Mouse (Mus musculus): ENCODE measurements around the gene Pnkd. TPM values are rescaled to one million over a fixed set of nuclear protein-coding genes. Genes with fewer than 3 reads are reported as not detected.

The Pnkd gene
- polyA plus RNA-seq, 1 experiment: 37.8 TPM

DNA sequence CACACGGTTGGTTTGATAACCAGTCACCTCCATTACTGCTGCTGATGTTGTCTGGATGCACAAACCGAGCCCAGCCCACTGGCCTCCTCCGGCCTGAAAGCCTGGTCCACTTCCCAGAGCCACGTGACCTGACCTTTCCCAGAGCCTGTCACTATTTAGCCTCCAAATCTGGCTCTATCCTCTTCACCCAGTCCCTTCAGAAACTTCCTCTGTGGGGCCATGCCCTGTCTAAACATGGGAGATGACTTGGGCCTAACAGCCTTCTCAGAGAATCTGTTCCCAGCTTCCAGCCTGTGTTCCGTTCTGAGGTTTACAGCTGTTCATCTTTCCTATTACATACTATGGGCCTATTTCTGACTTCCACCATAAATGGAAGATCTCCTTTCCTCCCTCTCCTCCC is 78.7 kb downstream of the Pnkd start:
- TF ChIP-seq CTCF (IDR thresholded peaks at IDR 0.05; ENCODE audit: low read depth, low read length) (no peak), POLR2A (IDR thresholded peaks at IDR 0.05; ENCODE audit: borderline replicate concordance, low read depth, low read length) (no peak)
- H3K27ac ChIP-seq (ENCODE audit: insufficient read depth, low read depth, low read length): peak overlapping the region; percentile 21; the same call in 1 of the 2 replicates
- peaks cover 31% of the 10 kb centered on the region for H3K4me1 ChIP-seq (ENCODE audit: control insufficient read depth, insufficient read depth, low read length)
- H3K4me3 ChIP-seq (ENCODE audit: insufficient read depth, low read length): no peak overlapping the region

DNA sequence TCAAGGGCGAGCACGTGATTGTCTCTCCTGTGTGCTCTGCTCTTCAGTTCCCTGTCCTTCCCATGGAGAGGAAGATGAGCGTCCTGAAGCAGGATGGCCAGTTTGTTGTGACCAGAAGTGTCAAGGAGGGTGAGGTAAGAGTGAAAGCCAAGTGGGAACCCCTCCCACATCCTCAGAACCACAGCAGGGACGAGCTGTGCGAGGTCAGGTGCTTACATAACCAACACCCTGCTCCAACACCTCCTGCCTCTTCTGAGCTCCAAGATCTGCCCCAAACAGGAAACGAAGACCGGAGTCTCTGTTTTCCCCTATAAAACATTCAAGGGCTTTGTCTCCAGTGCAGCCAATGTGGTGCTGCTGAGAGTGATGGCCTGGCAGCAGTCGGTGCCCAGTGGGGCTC is 79.5 kb downstream of the Pnkd start:
- TF ChIP-seq CTCF (IDR thresholded peaks at IDR 0.05; ENCODE audit: low read depth, low read length): no peak

DNA sequence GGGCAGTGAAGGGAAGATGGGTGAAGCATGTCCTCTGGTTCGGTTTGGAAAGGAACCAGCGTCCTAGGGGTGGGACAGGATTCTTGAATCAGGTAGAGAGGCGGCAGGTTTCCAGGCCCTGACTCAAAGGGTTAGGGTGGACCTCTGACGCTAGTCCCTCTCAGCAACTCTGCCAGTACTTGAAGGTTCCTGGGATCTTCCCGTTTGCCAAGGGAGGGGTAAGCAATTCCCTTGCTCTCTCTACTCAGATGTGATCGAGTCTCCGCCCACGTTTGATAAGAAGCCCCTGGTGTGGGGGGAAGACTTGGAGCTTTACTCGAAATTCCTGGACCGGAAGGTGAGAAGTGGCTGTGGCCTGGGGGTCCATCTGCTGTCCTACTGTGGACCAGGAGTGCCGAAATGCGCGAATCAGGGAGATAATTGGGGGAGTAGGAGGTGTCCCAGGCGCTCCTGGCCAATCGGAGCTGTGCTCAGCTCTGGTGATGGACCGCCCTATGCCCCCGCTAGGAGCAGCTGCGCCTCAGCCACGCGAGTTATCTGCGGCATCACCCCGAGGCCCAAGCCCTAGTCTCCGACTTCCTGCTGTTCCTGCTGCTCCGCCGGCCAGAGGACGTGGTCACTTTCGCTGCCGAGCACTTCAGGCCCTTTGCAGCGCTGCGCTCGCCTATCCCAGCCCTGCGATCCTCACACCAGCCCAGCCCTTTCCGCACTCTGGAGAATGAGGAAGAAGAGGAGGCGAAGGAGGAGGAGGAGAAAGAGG is 83.3 kb downstream of the Pnkd start:
- Histone ChIP-seq H3K27ac (ENCODE audit: insufficient read depth, low read depth, low read length) (peak overlapping the region; percentile 81), H3K4me1 (ENCODE audit: control insufficient read depth, insufficient read depth, low read length) (peaks cover 49% of the 10 kb centered on the region), H3K4me3 (ENCODE audit: insufficient read depth, low read length) (peak overlapping the region; percentile 42)
- TF ChIP-seq POLR2A (IDR thresholded peaks at IDR 0.05; ENCODE audit: borderline replicate concordance, low read depth, low read length) (no peak), CTCF (IDR thresholded peaks at IDR 0.05; ENCODE audit: low read depth, low read length) (no peak)

More for the DNA sequence above, 79.5 kb downstream of the Pnkd start:
- Histone ChIP-seq H3K4me3 (ENCODE audit: insufficient read depth, low read length) (no peak overlapping the region), H3K4me1 (ENCODE audit: control insufficient read depth, insufficient read depth, low read length) (peaks cover 38% of the 10 kb centered on the region), H3K27ac (ENCODE audit: insufficient read depth, low read depth, low read length) (no peak overlapping the region)

DNA sequence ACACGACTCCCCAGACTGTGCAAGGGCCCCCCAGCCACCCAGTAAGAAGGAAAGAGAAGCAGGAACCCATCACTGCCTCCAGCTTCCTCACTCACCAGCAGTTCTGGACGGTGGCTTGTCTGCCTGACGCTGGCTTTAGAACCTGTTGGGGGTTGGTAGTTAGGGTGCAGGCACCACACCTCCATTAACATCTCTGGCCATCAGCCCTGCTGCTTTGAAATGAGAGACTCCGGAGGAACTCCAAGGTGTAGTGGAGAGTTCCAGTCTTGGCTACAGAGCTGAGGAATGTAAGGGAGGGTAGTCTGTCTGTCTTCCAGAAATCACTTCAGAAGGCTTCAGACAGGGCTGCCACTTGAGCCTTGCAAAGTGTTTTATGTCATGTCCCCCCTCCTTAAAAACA is 85.3 kb downstream of the Pnkd start:
- Histone ChIP-seq H3K4me3 (ENCODE audit: insufficient read depth, low read length) (no peak overlapping the region), H3K4me1 (ENCODE audit: control insufficient read depth, insufficient read depth, low read length) (peaks cover 53% of the 10 kb centered on the region), H3K27ac (ENCODE audit: insufficient read depth, low read depth, low read length) (peak overlapping the region; percentile 67; the same call in 1 of the 2 replicates)
- no peak for TF ChIP-seq POLR2A (IDR thresholded peaks at IDR 0.05; ENCODE audit: borderline replicate concordance, low read depth, low read length)
- TF ChIP-seq CTCF (IDR thresholded peaks at IDR 0.05; ENCODE audit: low read depth, low read length): no peak

DNA sequence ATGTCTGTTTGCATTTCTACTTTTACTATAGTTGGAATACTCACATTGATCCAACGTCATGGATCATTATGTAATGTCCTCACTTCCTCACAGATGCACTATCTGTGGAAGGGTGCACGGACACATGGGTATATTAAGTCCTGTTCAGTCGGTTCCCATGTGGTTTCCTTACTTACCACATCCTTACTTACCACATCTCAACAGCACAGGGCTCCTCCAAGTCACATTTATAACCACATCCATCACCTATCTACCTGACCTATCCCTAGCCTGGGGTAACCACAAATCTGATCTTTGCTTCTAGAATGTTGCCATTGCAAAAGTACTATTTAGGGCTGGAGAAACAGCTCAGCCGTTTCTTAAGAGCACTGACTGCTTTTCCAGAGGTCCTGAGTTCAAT is 88.6 kb downstream of the Pnkd start:
- H3K27ac ChIP-seq (ENCODE audit: insufficient read depth, low read depth, low read length): no peak overlapping the region
- no peak overlapping the region for H3K4me3 ChIP-seq (ENCODE audit: insufficient read depth, low read length)
- peaks cover 50% of the 10 kb centered on the region for H3K4me1 ChIP-seq (ENCODE audit: control insufficient read depth, insufficient read depth, low read length)
- no peak for TF ChIP-seq CTCF (IDR thresholded peaks at IDR 0.05; ENCODE audit: low read depth, low read length)
- TF ChIP-seq POLR2A (IDR thresholded peaks at IDR 0.05; ENCODE audit: borderline replicate concordance, low read depth, low read length): no peak

DNA sequence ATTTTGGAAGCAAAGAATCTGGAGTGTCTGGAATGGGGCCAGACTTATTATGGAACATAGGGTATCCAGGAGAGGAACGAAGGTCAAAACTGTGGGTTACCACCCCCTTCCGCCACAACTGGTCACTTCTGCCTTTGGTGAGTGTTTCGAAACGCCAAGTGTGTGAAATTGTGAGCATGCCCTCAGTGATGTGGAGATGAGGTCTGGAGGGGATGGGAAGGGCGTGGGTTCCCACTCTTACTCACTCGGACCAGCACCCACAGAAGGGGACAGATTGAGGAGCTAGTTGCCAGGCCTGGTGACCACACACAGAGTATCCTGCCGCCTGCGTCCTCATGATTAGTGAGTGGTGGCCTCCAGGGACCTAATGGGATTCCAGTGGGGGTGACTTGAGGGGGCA is 90.2 kb downstream of the Pnkd start, which contains the start of gene Slc11a1:
Gene Slc11a1, plus strand, starts transcription at position 216 of the 400 bp plus-strand sequence.
- Histone ChIP-seq H3K27ac (ENCODE audit: insufficient read depth, low read depth, low read length) (peak within 1 kb of the TSS; percentile 92), H3K4me3 (ENCODE audit: insufficient read depth, low read length) (peak within 1 kb of the TSS; percentile 77), H3K4me1 (ENCODE audit: control insufficient read depth, insufficient read depth, low read length) (peaks cover 49% of the 10 kb centered on the region)
- TF ChIP-seq CTCF (IDR thresholded peaks at IDR 0.05; ENCODE audit: low read depth, low read length): no peak
- TF ChIP-seq POLR2A (IDR thresholded peaks at IDR 0.05; ENCODE audit: borderline replicate concordance, low read depth, low read length): no peak

DNA sequence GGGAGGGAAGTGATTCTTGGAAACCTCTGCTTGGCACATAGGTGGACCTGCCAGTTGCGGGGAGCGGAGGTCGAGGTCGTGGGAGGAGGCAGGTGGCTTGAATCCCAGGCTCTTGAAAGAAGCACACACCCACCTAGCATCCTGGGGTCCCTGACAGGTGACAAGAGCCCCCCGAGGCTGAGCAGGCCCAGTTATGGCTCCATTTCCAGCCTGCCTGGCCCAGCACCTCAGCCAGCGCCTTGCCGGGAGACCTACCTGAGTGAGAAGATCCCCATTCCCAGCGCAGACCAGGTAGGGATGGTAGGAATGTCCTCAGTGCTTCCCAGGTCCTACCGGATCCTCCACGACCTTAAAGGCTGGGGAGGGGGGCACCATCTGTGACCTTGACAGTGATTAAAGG is 90.8 kb downstream of the Pnkd start:
- Histone ChIP-seq H3K4me3 (ENCODE audit: insufficient read depth, low read length) (peak overlapping the region; percentile 77), H3K27ac (ENCODE audit: insufficient read depth, low read depth, low read length) (peak overlapping the region; percentile 92), H3K4me1 (ENCODE audit: control insufficient read depth, insufficient read depth, low read length) (peaks cover 51% of the 10 kb centered on the region)
- TF ChIP-seq POLR2A (IDR thresholded peaks at IDR 0.05; ENCODE audit: borderline replicate concordance, low read depth, low read length) (no peak), CTCF (IDR thresholded peaks at IDR 0.05; ENCODE audit: low read depth, low read length) (no peak)

DNA sequence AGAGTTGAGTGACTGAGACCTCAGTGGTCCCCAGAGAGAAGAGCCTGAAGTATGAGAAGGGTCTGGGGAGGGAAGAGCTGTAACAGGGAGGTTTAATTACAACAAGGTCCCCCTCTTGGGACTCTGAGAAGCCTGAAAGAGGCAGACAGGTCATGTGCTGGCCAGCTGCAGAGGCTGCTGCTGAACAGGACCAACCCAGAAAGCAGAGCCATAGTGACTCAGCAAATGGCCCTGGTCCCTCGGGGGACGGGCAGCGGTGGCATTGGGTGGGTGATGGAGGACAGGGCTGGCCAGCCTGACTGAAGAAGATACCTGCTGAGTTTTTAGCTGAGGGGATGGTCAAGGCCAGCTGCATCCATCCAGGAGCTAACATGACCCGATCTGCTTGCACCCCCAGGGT is 91.7 kb downstream of the Pnkd start:
- Histone ChIP-seq H3K4me1 (ENCODE audit: control insufficient read depth, insufficient read depth, low read length) (peaks cover 58% of the 10 kb centered on the region), H3K27ac (ENCODE audit: insufficient read depth, low read depth, low read length) (peak overlapping the region; percentile 92), H3K4me3 (ENCODE audit: insufficient read depth, low read length) (peak overlapping the region; percentile 77)
- TF ChIP-seq POLR2A (IDR thresholded peaks at IDR 0.05; ENCODE audit: borderline replicate concordance, low read depth, low read length) (no peak), CTCF (IDR thresholded peaks at IDR 0.05; ENCODE audit: low read depth, low read length) (no peak)

DNA sequence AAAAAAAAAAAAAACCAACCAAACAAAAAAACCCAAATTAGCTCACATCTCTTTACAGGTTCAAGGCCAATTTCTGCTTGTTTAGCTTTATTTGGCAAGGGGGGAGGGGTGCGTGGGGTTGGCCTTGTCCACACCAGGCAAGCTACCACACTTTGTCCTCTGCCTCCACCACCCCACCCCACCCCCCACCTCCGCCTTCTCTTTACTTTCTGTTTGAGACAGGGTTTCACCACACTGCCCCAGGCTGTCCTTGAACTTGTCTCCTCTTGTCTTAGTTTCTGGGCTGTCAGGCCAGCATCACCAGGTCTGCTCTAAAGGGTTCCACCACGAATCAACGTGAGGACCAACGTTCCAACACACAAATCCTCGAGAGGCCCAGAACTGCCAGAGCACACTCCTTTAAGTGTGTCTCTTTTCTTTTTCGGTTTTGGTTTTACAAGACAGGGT is 94.4 kb downstream of the Pnkd start:
- TF ChIP-seq POLR2A (IDR thresholded peaks at IDR 0.05; ENCODE audit: borderline replicate concordance, low read depth, low read length): no peak
- TF ChIP-seq CTCF (IDR thresholded peaks at IDR 0.05; ENCODE audit: low read depth, low read length): no peak
- H3K4me1 ChIP-seq (ENCODE audit: control insufficient read depth, insufficient read depth, low read length): peaks cover 52% of the 10 kb centered on the region
- peak overlapping the region; percentile 5; the same call in 1 of the 2 replicates for H3K27ac ChIP-seq (ENCODE audit: insufficient read depth, low read depth, low read length)
- no peak overlapping the region for H3K4me3 ChIP-seq (ENCODE audit: insufficient read depth, low read length)

DNA sequence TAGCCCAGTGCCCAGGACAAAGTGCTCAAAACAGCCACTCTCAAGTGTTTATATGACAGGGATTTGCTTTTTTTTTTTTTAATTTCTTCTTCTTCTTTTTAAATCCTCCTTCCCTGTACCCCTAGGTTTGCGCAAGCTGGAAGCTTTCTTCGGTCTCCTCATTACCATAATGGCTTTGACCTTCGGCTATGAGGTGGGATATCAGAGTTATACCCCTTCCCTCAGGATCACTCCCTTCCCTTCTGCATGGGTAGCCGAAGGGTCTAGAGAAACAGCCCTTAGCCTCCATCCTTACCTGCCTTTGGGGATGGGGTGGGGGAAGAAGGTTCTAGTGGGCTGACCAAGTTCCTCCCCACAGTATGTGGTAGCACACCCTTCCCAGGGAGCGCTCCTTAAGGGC is 95.8 kb downstream of the Pnkd start:
- Histone ChIP-seq H3K27ac (ENCODE audit: insufficient read depth, low read depth, low read length) (peak overlapping the region; percentile 17; the same call in 1 of the 2 replicates), H3K4me3 (ENCODE audit: insufficient read depth, low read length) (no peak overlapping the region), H3K4me1 (ENCODE audit: control insufficient read depth, insufficient read depth, low read length) (peaks cover 45% of the 10 kb centered on the region)
- TF ChIP-seq POLR2A (IDR thresholded peaks at IDR 0.05; ENCODE audit: borderline replicate concordance, low read depth, low read length) (no peak), CTCF (IDR thresholded peaks at IDR 0.05; ENCODE audit: low read depth, low read length) (no peak)

Data from bone marrow macrophage, adult 2 months (primary cell).